Mouse (Mus musculus): ENCODE measurements at regions not wholly inside any gene's neighbourhood (a gene's known extent, or its start where the extent isn't known, plus 50 kb on each side); places are given as distances from the start of the nearest gene placed in this dataset.

- TF ChIP-seq EP300 (optimal IDR thresholded peaks at IDR 0.05) (no peak), CTCF (IDR thresholded peaks at IDR 0.05; ENCODE audit: low read depth) (no peak)
- Histone ChIP-seq H3K27me3 (ENCODE audit: control insufficient read depth, insufficient read depth, low read length) (no peaks in the 10 kb centered on the region), H3K9me3 (ENCODE audit: control insufficient read depth, low read length) (no peaks in the 10 kb centered on the region), H3K4me3 (ENCODE audit: low read depth, low read length) (no peak overlapping the region), H3K4me1 (replicated peaks; ENCODE audit: control insufficient read depth, insufficient read depth) (no peaks in the 10 kb centered on the region), H3K4me2 (replicated peaks; ENCODE audit: low read depth) (no peak overlapping the region), H3K36me3 (ENCODE audit: control insufficient read depth, insufficient read depth, low read length) (no peaks in the 10 kb centered on the region), H3K27ac (replicated peaks) (no peak overlapping the region), H3K9ac (ENCODE audit: low read length) (no peak overlapping the region)
- ATAC-seq (ENCODE audit: low FRiP score, low TSS enrichment) (no peak), DNase-seq (ENCODE audit: low spot score) (no peak)
- 61% methylated on average over 3 of the region's 3 CpGs for WGBS
Measured at GRCm38 (mm10) chr4:94149056-94149455, 407.3 kb upstream of the Gm10306 start.

- TF ChIP-seq EP300 (optimal IDR thresholded peaks at IDR 0.05), result no peak
- TF ChIP-seq CTCF (IDR thresholded peaks at IDR 0.05; ENCODE audit: low read depth), result no peak
- no peak for ATAC-seq (ENCODE audit: low FRiP score, low TSS enrichment)
- Histone ChIP-seq H3K27ac (replicated peaks) (no peak overlapping the region), H3K4me3 (ENCODE audit: low read depth, low read length) (no peak overlapping the region), H3K9ac (ENCODE audit: low read length) (no peak overlapping the region), H3K36me3 (ENCODE audit: control insufficient read depth, insufficient read depth, low read length) (no peaks in the 10 kb centered on the region), H3K4me1 (replicated peaks; ENCODE audit: control insufficient read depth, insufficient read depth) (no peaks in the 10 kb centered on the region), H3K4me2 (replicated peaks; ENCODE audit: low read depth) (no peak overlapping the region), H3K9me3 (ENCODE audit: control insufficient read depth, low read length) (no peaks in the 10 kb centered on the region), H3K27me3 (ENCODE audit: control insufficient read depth, insufficient read depth, low read length) (no peaks in the 10 kb centered on the region)
- WGBS, result 59% methylated on average over 2 of the region's 2 CpGs
- no peak for DNase-seq (ENCODE audit: low spot score)
Measured at GRCm38 (mm10) chr4:94160620-94161019, 395.7 kb upstream of the Gm10306 start.

- H3K4me2 ChIP-seq (replicated peaks; ENCODE audit: low read depth), result no peak overlapping the region
- DNase-seq (ENCODE audit: low spot score) (no peak), ATAC-seq (ENCODE audit: low FRiP score, low TSS enrichment) (no peak)
- H3K27ac ChIP-seq (replicated peaks), result no peak overlapping the region
- TF ChIP-seq EP300 (optimal IDR thresholded peaks at IDR 0.05), result no peak
- TF ChIP-seq CTCF (IDR thresholded peaks at IDR 0.05; ENCODE audit: low read depth), result no peak
- H3K4me1 ChIP-seq (replicated peaks; ENCODE audit: control insufficient read depth, insufficient read depth), result no peaks in the 10 kb centered on the region
- no peaks in the 10 kb centered on the region for H3K9me3 ChIP-seq (ENCODE audit: control insufficient read depth, low read length)
- H3K4me3 ChIP-seq (ENCODE audit: low read depth, low read length), result no peak overlapping the region
- WGBS, result 84% methylated on average over 2 of the region's 2 CpGs
- no peaks in the 10 kb centered on the region for H3K27me3 ChIP-seq (ENCODE audit: control insufficient read depth, insufficient read depth, low read length)
- H3K9ac ChIP-seq (ENCODE audit: low read length), result no peak overlapping the region
- H3K36me3 ChIP-seq (ENCODE audit: control insufficient read depth, insufficient read depth, low read length), result no peaks in the 10 kb centered on the region
Measured at GRCm38 (mm10) chr4:94173096-94173495, 383.2 kb upstream of the Gm10306 start.

- Histone ChIP-seq H3K4me1 (replicated peaks; ENCODE audit: control insufficient read depth, insufficient read depth) (no peaks in the 10 kb centered on the region), H3K27ac (replicated peaks) (no peak overlapping the region), H3K9ac (ENCODE audit: low read length) (no peak overlapping the region), H3K4me2 (replicated peaks; ENCODE audit: low read depth) (no peak overlapping the region), H3K36me3 (ENCODE audit: control insufficient read depth, insufficient read depth, low read length) (no peaks in the 10 kb centered on the region), H3K4me3 (ENCODE audit: low read depth, low read length) (no peak overlapping the region), H3K27me3 (ENCODE audit: control insufficient read depth, insufficient read depth, low read length) (no peaks in the 10 kb centered on the region), H3K9me3 (ENCODE audit: control insufficient read depth, low read length) (no peaks in the 10 kb centered on the region)
- ATAC-seq (ENCODE audit: low FRiP score, low TSS enrichment) (no peak), DNase-seq (ENCODE audit: low spot score) (no peak)
- TF ChIP-seq EP300 (optimal IDR thresholded peaks at IDR 0.05) (no peak), CTCF (IDR thresholded peaks at IDR 0.05; ENCODE audit: low read depth) (no peak)
- WGBS, result 51% methylated on average over 4 of the region's 4 CpGs
Measured at GRCm38 (mm10) chr4:94186997-94187396, 369.3 kb upstream of the Gm10306 start.

GRCm38 (mm10) chr4:94188354-94188753 lies 368.0 kb upstream of the Gm10306 start:
- WGBS, result 48% methylated on average over 2 of the region's 2 CpGs
- H3K9ac ChIP-seq (ENCODE audit: low read length), result no peak overlapping the region
- no peak overlapping the region for H3K4me3 ChIP-seq (ENCODE audit: low read depth, low read length)
- H3K4me1 ChIP-seq (replicated peaks; ENCODE audit: control insufficient read depth, insufficient read depth), result no peaks in the 10 kb centered on the region
- H3K9me3 ChIP-seq (ENCODE audit: control insufficient read depth, low read length), result no peaks in the 10 kb centered on the region
- TF ChIP-seq CTCF (IDR thresholded peaks at IDR 0.05; ENCODE audit: low read depth) (no peak), EP300 (optimal IDR thresholded peaks at IDR 0.05) (no peak)
- no peak for DNase-seq (ENCODE audit: low spot score)
- ATAC-seq (ENCODE audit: low FRiP score, low TSS enrichment), result no peak
- no peak overlapping the region for H3K4me2 ChIP-seq (replicated peaks; ENCODE audit: low read depth)
- H3K36me3 ChIP-seq (ENCODE audit: control insufficient read depth, insufficient read depth, low read length), result no peaks in the 10 kb centered on the region
- H3K27ac ChIP-seq (replicated peaks), result no peak overlapping the region
- H3K27me3 ChIP-seq (ENCODE audit: control insufficient read depth, insufficient read depth, low read length), result no peaks in the 10 kb centered on the region

- Histone ChIP-seq H3K27ac (replicated peaks) (no peak overlapping the region), H3K4me3 (ENCODE audit: low read depth, low read length) (no peak overlapping the region), H3K36me3 (ENCODE audit: control insufficient read depth, insufficient read depth, low read length) (no peaks in the 10 kb centered on the region), H3K9ac (ENCODE audit: low read length) (no peak overlapping the region), H3K4me1 (replicated peaks; ENCODE audit: control insufficient read depth, insufficient read depth) (no peaks in the 10 kb centered on the region), H3K4me2 (replicated peaks; ENCODE audit: low read depth) (no peak overlapping the region), H3K27me3 (ENCODE audit: control insufficient read depth, insufficient read depth, low read length) (no peaks in the 10 kb centered on the region), H3K9me3 (ENCODE audit: control insufficient read depth, low read length) (no peaks in the 10 kb centered on the region)
- peak; percentile 20 for DNase-seq (ENCODE audit: low spot score)
- WGBS, result 16% methylated on average over 3 of the region's 3 CpGs
- no peak for TF ChIP-seq EP300 (optimal IDR thresholded peaks at IDR 0.05)
- no peak for TF ChIP-seq CTCF (IDR thresholded peaks at IDR 0.05; ENCODE audit: low read depth)
- ATAC-seq (ENCODE audit: low FRiP score, low TSS enrichment), result no peak
Measured at GRCm38 (mm10) chr4:94188888-94189287, 367.5 kb upstream of the Gm10306 start.

Data from stomach, postnatal 0 days (tissue).